Mouse (Mus musculus) intestine, postnatal 0 days (tissue): ENCODE data around the gene Phyhipl. TPM values are rescaled to one million over a fixed set of nuclear protein-coding genes. Genes with fewer than 3 reads are reported as not detected.

Source experiments
- ATAC-seq: fragments of 200-750 bp; cut with Nextera tagmentation; 2 replicates; pipeline ENCODE4 v1.8.0; 2017; ENCODE audit warnings: mild to moderate bottlenecking, moderate TSS enrichment, moderate library complexity
- H3K27ac ChIP-seq: fragments of 300-500 bp; sonication (generic); 2 replicates; pipeline ENCODE4 v1.5.1; 2014; ENCODE audit warnings: mild to moderate bottlenecking, low read depth, low read length, moderate library complexity
- H3K27me3 ChIP-seq: fragments of 300-500 bp; sonication (generic); replicated peaks from 2 replicates; pipeline ENCODE4 v1.6.1; 2014; ENCODE audit warnings: low read length, mixed read lengths; ENCODE audit not compliant: control insufficient read depth, insufficient read depth
- H3K36me3 ChIP-seq: fragments of 300-500 bp; sonication (generic); 2 replicates; pipeline ENCODE4 v1.6.1; 2014; ENCODE audit warnings: mild to moderate bottlenecking, moderate library complexity; ENCODE audit not compliant: control insufficient read depth, insufficient read depth
- H3K4me1 ChIP-seq: fragments of 300-500 bp; sonication (generic); replicated peaks from 2 replicates; pipeline ENCODE4 v1.6.1; 2014; ENCODE audit warnings: antibody characterized with exemption, low read length, mixed read lengths; ENCODE audit not compliant: control insufficient read depth, insufficient read depth
- H3K4me2 ChIP-seq: fragments of 300-500 bp; sonication (generic); replicated peaks from 2 replicates; pipeline ENCODE4 v1.6.1; 2014; ENCODE audit warnings: low read depth, mild to moderate bottlenecking, moderate library complexity
- H3K4me3 ChIP-seq: fragments of 300-500 bp; sonication (generic); 2 replicates; pipeline ENCODE4 v1.5.1; 2014; ENCODE audit warnings: low read depth, low read length
- H3K9ac ChIP-seq: fragments of 300-500 bp; sonication (generic); 2 replicates; pipeline ENCODE4 v1.6.1; 2014; ENCODE audit warnings: mild to moderate bottlenecking, low read depth, low read length
- H3K9me3 ChIP-seq: fragments of 300-500 bp; sonication (generic); 2 replicates; pipeline ENCODE4 v1.6.1; 2016; ENCODE audit warnings: mixed run types; ENCODE audit not compliant: control insufficient read depth
- CTCF ChIP-seq: sonication (generic); IDR thresholded peaks from 2 replicates; pipeline ENCODE4 v1.5.1; 2016; ENCODE audit warnings: low read depth, mild to moderate bottlenecking, control low read depth, antibody characterized with exemption, moderate library complexity
- WGBS: fragments of 180-500 bp; shearing (Covaris S2); extraction: QIAGEN DNeasy Blood & Tissue Kit; methylation state at CpG from one replicate; pipeline ENCODE4 v1.1.7; 2014; 5-methylcytosine and 5-hydroxymethylcytosine counted together
- polyA plus RNA-seq: library from polyadenylated mRNA; unstranded; fragments of >200 nt; fragmentation: Nextera tagmentation; extraction: Ambion mirVana; gene quantifications from 2 replicates; pipeline ENCODE4 v1.2.1, GENCODE M21; 2015

Phyhipl gene
- polyA plus RNA-seq, 1 experiment from 2014 or later, result 1.8 TPM

DNA sequence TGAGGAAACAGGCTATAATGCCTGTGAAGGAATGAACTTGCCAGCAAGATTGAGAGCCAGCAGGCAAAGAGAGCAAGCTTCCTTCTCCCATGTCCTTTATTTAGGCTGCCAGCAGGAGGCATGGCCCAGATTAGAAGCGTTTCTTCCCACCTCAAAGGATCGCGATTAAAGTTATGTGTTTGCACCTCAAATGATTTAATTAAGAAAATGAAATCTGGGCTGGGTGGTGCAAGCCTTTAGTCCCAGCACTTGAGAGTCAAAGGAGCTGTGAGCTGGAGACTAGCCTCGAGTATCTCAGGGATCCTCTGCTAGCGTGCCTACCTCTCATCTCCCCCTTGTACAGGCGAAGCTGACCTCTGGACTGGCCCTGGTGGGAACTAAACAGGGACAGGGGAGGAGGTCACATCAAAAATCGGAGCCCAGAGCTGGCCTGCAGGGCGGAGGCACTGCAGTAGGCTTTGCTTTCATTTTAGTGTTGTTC is 122.4 kb downstream of the Phyhipl start:
- H3K9ac ChIP-seq, result no peak overlapping the region
- H3K4me2 ChIP-seq, result no peak overlapping the region
- ATAC-seq, result no peak
- no peaks in the 10 kb centered on the region for H3K27me3 ChIP-seq
- H3K4me1 ChIP-seq, result no peaks in the 10 kb centered on the region
- H3K9me3 ChIP-seq, result no peaks in the 10 kb centered on the region
- WGBS, result 80% methylated on average over 8 of the region's 8 CpGs
- no peak for TF ChIP-seq CTCF
- no peak overlapping the region for H3K4me3 ChIP-seq
- no peak overlapping the region for H3K27ac ChIP-seq
- no peaks in the 10 kb centered on the region for H3K36me3 ChIP-seq

DNA sequence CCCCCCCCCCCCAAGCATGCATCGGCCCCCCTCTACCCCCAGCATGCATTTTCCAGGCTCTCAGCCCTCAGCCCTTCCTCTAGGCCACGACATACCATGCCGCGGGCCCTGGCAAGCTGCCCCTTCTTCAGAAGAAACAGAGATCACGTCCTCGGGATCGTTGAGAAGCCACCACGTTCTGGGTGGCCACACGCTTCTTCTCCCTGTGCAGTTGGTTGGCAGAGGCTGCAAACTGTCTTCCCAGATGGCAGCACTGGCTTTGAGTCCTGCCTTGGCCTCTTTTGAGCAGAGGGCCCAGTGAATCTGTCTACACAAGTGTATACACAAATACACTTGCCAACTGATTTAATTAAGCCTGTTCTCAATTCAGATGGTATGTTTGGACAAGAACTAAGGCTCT is 123.5 kb downstream of the Phyhipl start:
- WGBS, result 86% methylated on average over 9 of the region's 9 CpGs
- no peaks in the 10 kb centered on the region for H3K27me3 ChIP-seq
- no peak overlapping the region for H3K4me3 ChIP-seq
- H3K9me3 ChIP-seq, result no peaks in the 10 kb centered on the region
- H3K27ac ChIP-seq, result no peak overlapping the region
- H3K36me3 ChIP-seq, result no peaks in the 10 kb centered on the region
- H3K4me1 ChIP-seq, result no peaks in the 10 kb centered on the region
- no peak overlapping the region for H3K9ac ChIP-seq
- no peak for ATAC-seq
- TF ChIP-seq CTCF, result no peak
- H3K4me2 ChIP-seq, result no peak overlapping the region

DNA sequence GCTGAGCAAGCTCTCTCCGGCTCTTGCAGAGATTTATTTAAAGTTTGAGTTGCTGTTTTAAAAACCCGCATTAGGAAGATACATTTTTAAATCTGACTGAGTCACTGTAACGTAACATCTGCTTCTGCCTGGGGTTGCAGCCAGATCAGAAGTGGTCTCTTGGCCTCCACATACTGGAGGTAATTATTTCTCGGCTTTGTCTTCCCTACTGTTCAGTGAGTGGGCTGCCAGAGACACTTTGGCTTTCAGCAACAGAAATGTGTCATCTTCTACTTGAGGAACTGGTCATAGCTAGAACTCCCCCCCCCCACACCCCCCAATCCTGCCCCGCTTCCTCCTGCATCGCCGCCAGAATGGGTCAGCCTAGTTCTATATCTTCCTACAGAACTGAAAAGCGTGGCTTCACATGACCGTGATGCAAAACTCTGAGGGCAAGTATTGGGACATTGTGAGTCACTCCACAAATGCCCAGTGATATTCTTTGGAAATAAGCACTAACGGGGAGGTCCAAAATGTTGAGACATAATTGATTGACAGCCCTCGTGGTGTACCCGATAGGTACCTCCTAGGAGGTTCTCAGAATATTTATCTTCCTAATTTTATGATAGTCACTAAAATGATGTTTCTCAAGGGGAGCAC is 125.5 kb downstream of the Phyhipl start:
- Histone ChIP-seq H3K27ac (no peak overlapping the region), H3K9ac (no peak overlapping the region), H3K27me3 (no peaks in the 10 kb centered on the region), H3K9me3 (no peaks in the 10 kb centered on the region), H3K36me3 (no peaks in the 10 kb centered on the region; the same call in 1 of the 2 replicates), H3K4me3 (no peak overlapping the region), H3K4me2 (no peak overlapping the region), H3K4me1 (no peaks in the 10 kb centered on the region)
- no peak for ATAC-seq
- WGBS, result 74% methylated on average over 12 of the region's 12 CpGs
- TF ChIP-seq CTCF, result no peak

DNA sequence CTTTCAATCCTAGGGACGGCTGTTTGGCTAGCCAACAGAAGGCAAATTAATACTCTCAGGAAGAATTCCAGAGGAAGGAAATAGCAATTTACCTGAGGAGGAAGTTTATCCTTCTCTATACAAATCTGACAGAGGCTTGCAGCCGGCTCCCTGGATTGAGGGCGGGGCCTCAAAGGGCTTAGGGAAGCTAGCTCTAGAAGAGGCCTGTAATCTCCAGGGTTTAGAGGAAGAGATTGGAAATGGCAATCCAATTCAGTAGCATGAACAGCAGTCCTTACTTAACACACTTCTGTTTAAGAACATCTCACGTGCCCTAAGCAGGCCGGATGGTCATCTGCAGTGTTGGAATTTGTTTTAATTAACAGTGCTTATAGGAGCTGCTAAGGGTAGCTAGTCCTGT is 134.4 kb downstream of the Phyhipl start:
- Histone ChIP-seq H3K36me3 (no peaks in the 10 kb centered on the region; the same call in 1 of the 2 replicates), H3K27me3 (no peaks in the 10 kb centered on the region), H3K27ac (no peak overlapping the region), H3K9me3 (no peaks in the 10 kb centered on the region), H3K9ac (no peak overlapping the region), H3K4me2 (peak overlapping the region; percentile 71), H3K4me1 (no peaks in the 10 kb centered on the region), H3K4me3 (peak overlapping the region; percentile 35)
- TF ChIP-seq CTCF, result no peak
- 36% methylated on average over 5 of the region's 5 CpGs for WGBS
- ATAC-seq, result no peak

DNA sequence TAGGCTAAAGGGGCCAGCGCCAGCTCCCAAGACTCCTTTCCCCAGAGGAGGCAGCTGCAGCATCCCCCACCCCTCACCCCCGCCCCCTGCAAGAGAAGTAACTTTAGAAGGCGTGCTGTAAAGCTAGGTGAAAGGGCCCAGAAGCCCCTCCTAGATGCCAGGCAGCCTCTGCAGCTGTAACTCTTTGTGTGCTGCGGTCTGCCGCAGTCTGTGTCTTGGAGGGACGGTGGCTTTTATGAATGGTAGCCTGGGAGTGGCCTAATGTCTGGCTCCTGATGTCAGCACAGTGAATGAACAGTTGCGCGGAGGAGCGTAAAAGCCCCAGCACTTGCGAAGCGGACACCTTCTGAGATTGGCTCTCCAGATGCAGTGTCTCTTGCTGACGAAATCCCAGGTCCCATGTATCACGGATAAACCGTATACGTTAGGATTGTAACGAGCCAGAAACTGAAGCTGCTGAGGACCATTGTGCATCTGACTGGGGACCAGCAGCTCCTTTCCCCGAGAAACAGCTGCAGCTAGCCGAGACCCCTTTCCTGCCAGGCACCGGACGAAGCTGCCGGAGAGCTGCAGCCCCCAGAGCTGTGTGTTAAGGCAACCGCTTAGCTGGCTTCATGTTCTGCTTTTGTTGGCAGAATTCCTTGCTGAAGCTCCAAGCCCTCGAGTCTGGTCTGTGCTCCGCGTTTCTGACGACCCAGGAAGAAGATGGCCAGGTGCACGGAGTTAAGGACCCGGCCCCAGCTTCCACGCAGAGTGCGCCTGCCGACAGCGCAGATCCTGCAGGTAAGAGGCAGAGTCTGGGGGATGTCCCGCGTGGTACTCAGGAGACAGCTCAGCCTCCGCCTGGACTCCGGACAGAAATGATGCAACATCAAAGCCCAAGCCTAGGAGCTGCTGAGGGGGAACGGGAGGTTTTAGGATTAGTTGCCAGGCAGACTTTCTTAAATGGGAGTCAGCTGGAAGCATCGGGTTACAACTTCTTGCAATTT is 135.3 kb downstream of the Phyhipl start:
- no peaks in the 10 kb centered on the region for H3K4me1 ChIP-seq
- WGBS, result 1% methylated on average over 38 of the region's 38 CpGs
- H3K9me3 ChIP-seq, result no peaks in the 10 kb centered on the region
- H3K27ac ChIP-seq, result no peak overlapping the region
- H3K4me2 ChIP-seq, result peak overlapping the region; percentile 71
- no peaks in the 10 kb centered on the region for H3K27me3 ChIP-seq
- H3K9ac ChIP-seq, result no peak overlapping the region
- no peaks in the 10 kb centered on the region for H3K36me3 ChIP-seq
- ATAC-seq, result no peak
- TF ChIP-seq CTCF, result no peak
- H3K4me3 ChIP-seq, result peak overlapping the region; percentile 35

DNA sequence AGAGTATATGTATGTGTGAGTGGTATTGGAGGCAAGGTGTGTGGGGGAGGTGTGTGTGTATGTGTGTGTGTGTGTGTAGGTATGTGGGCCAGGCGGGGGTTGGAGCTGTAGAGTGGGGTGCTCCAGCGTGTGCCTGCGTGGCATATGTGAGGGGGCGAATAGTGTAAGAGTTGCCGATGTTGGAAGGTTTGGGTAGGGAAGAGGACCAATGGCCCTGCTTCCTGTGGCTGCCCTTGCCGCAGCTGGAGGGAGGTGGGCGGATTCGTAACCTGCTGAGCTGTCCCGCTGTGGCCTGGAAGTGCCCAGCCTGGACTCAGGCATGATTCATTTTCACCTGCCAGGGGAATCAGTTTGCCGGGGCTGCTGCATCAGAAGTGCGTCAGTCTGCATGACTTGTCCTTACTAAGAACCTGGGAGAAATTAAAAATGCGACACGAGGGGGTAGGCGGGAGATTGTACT is 136.1 kb downstream of the Phyhipl start:
- TF ChIP-seq CTCF, result no peak
- WGBS, result 21% methylated on average over 14 of the region's 14 CpGs
- Histone ChIP-seq H3K4me2 (peak overlapping the region; percentile 71), H3K4me1 (no peaks in the 10 kb centered on the region), H3K36me3 (no peaks in the 10 kb centered on the region), H3K9me3 (no peaks in the 10 kb centered on the region), H3K27me3 (no peaks in the 10 kb centered on the region), H3K9ac (no peak overlapping the region), H3K4me3 (no peak overlapping the region), H3K27ac (no peak overlapping the region)
- no peak for ATAC-seq
